Mouse (Mus musculus): Measurements from ENCODE around the gene Plcb4.
A peak's percentile ranks its signal among the peaks of the same experiment; 100 is the strongest.

Gene Plcb4

GRCm38 (mm10) chr2:135856826-135857225, 198.0 kb downstream of the Plcb4 start:
- no peak for DNase-seq (ENCODE audit: low read depth)

GRCm38 (mm10) chr2:135861531-135862488, 203.0 kb downstream of the Plcb4 start:
- DNase-seq (ENCODE audit: low read depth) = no peak

GRCm38 (mm10) chr2:135862489-135863390, 203.9 kb downstream of the Plcb4 start:
- peak; percentile 50 for DNase-seq (ENCODE audit: low read depth)

- no peak for DNase-seq (ENCODE audit: low read depth)
These were observed 204.7 kb downstream of the Plcb4 start for GRCm38 (mm10) chr2:135863391-135864076.

- no peak for DNase-seq (ENCODE audit: low read depth)
These were observed 207.6 kb downstream of the Plcb4 start for GRCm38 (mm10) chr2:135866421-135866820.

- no peak for DNase-seq (ENCODE audit: low read depth)
These were observed 208.0 kb downstream of the Plcb4 start for GRCm38 (mm10) chr2:135866838-135867237.

- DNase-seq (ENCODE audit: low read depth) = no peak
These were observed 210.8 kb downstream of the Plcb4 start for GRCm38 (mm10) chr2:135869637-135870036.

DNA sequence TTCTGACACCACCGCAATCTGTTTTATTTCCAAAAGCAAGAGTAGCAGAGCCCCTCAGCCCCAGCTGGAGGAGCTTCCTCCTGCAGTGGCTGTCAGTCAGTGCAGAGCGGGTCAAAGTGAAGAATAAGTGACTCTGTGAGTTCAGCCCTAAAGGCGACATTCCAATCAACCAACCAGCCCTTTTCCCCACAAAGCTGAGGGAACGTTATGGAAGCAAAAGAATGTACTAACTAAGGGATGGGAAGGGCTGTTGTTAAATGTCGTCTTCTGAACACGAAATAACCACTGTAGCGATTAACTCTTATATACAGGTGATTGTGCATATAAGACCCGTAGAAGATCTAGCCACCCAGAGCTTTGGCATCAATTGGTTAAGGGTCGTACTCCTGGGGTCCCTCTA, 214.3 kb downstream of the Plcb4 start:
- DNase-seq (ENCODE audit: low read depth) = no peak

DNA sequence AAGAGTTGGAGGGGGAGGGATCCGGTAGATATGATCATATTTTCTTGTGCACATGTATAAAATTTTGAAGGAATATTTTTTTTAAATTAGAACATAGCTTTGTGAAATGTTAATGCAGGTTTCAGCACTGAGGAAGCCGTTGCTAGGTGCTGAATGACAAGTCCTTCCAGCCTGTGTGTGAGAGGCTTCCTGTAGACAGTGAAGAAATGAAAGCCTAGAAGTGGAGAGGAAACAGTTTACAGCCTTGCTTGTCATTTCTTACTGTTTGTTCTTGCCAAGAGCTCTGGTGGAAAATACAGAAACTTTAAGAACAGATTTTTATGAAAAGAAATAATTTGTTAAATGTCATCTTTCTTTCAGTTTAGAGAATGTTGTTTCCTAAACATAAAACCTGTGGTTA, 214.9 kb downstream of the Plcb4 start:
- peak; percentile 14 for DNase-seq (ENCODE audit: low read depth)

GRCm38 (mm10) chr2:135875549-135875948, 216.7 kb downstream of the Plcb4 start:
- DNase-seq (ENCODE audit: low read depth) = no peak

- DNase-seq (ENCODE audit: low read depth) = no peak
These were observed 220.5 kb downstream of the Plcb4 start for GRCm38 (mm10) chr2:135879356-135879755.

DNA sequence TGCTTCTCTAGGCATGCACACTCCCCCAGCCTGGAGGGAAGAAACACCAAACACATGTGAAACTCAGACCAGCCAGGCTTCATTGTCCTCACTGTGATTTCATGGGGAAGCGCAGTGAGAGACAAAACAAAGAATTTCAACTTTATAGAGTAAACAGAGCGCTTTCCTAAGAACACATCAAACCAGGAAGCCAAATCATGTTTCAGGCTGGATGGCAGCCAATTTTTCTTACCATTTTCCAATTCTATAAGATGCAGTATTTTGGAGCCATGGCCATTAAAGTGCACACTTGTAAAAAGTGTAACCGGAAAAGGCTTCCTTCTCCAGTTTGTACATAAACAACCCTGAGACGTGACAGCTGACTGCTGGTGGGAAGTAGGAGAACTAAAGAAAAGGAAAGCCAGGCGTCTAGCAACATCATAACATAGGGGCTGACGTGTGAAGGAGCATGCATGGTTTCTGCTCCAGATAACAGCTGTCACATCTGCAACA, 221.5 kb downstream of the Plcb4 start:
- no peak for DNase-seq (ENCODE audit: low read depth)

- no peak for DNase-seq (ENCODE audit: low read depth)
These were observed 224.5 kb downstream of the Plcb4 start for GRCm38 (mm10) chr2:135883359-135883758.

GRCm38 (mm10) chr2:135884534-135885180, 225.8 kb downstream of the Plcb4 start:
- no peak for DNase-seq (ENCODE audit: low read depth)

DNA sequence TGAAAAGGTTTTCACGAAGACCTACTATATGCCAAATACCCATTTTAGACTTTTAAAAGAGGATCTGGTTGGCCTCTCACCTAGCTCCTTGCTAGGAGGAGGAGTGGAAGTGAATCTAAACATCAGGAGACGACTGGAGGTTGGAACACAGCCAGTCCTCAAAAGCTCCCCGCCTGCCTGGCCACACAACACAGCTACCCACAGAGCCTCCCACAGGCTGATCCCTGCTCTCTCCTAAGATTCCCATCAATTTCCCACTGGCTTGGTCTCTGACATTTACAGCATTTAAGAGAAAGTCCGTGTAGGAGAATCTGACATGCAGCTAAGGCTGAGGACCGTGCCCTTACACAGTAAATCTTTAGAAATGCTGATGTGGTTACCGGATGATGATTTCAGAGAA, 226.8 kb downstream of the Plcb4 start:
- DNase-seq (ENCODE audit: low read depth) = no peak

- peak; percentile 66 for DNase-seq (ENCODE audit: low read depth)
These were observed 227.4 kb downstream of the Plcb4 start for GRCm38 (mm10) chr2:135886081-135886679.

GRCm38 (mm10) chr2:135887805-135888204, 229.0 kb downstream of the Plcb4 start:
- no peak for DNase-seq (ENCODE audit: low read depth)

GRCm38 (mm10) chr2:135888206-135888605, 229.4 kb downstream of the Plcb4 start:
- DNase-seq (ENCODE audit: low read depth) = no peak

DNA sequence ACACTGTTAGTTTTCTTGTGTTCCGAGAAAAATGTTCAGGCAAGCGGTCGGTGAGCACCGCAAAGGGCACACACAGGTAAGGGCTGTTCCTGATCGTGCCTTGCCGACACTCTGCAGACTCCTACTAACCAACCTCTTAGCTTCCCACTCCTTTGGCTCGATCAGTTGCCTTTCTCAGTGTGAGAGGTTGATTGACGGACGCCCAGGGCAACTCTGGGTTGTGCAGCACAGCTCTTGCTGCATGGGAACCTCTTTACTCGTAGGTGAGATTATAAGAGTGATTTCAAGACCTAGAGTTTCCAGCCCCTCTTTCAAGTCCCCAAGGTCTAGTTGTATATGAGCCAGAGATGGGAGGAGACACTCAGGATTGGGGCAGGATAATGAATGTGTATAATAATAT, 230.0 kb downstream of the Plcb4 start:
- no peak for DNase-seq (ENCODE audit: low read depth)

GRCm38 (mm10) chr2:135890083-135890482, 231.3 kb downstream of the Plcb4 start:
- DNase-seq (ENCODE audit: low read depth) = peak; percentile 61

DNA sequence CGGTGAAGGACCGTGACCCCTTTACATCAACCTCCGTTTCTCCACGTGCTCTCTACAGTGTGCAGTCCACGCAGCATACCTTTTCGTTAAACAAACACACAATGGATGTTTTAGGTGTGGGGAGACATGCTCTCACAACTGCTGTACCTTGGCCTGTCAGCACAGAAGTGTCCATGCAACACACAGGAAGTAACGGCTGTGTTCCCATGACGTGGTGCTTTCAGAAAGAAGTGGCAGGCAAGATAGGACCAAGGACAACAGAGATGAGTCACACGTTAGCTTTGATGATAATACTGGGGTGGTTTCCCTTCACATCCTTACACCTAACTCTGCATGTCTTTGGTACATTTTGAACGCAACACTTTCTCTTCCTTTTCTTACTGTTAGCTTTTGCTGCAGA, 232.3 kb downstream of the Plcb4 start:
- peak; percentile 90 for DNase-seq (ENCODE audit: low read depth)

Data from induced T-regulatory cell, adult 2 months (primary cell).